ENCODE assay signal across 8 mouse cellular contexts in the genomic region with DNA sequence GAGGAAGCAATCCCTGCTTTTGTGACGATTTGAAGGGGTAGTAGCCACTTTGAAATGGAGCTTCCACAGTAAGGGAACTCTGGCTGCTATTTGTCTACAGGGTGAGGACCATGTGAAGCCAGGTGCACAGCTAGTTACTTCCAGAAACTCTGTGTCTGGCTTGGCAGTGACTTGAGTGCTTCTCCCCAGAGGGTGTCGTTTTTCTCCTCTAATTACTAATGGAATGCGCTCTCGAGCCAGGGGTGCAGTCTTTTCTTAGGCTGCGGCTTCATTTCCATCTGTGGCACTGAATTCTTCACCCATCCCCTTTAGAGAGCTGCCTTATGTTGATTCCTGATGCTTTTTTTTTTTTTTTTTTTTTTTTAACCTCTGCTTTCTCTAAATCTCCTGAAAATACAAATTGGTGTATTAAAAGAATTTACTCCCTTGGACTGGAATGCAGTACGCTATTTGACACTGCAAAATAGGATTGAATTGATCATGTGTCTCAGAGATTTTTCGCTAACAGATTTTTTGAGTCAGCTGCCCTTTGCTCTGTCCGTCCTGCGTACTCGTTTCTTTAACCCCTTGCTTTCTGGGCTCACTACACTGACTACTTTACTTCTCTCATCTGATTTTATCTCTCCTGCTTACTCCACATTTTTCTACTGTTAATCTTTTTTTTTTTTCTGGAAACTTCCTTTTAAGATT. TPM values are rescaled to one million over a fixed set of nuclear protein-coding genes. Genes with fewer than 3 reads are reported as not detected.
A peak's percentile ranks its signal among the peaks of the same experiment; 100 is the strongest.
DNase-seq lines count a peak whose midpoint lies in the region; ATAC-seq and TF ChIP-seq lines count a peak whose summit lies in the region.

No protein-coding gene starts in this region.

- peak; percentile 80 for DNase-seq in kidney, postnatal 0 days (ENCODE audit: low spot score)
- no peak for DNase-seq in kidney, adult 11 months
- peak; percentile 23 for DNase-seq in embryo, embryonic 11.5 days (ENCODE audit: low read depth, low spot score)
- no peak for DNase-seq in frontal cortex, adult 2 months (ENCODE audit: extremely low spot score in 1 of 2, low spot score in 1 of 2)
- no peak for DNase-seq in frontal cortex, postnatal 10 days (ENCODE audit: low spot score in 2 of 2)
- DNase-seq in ovary, postnatal 10 days (ENCODE audit: low spot score) = no peak

- TF ChIP-seq CTCF in kidney, postnatal 0 days (IDR thresholded peaks at IDR 0.05; ENCODE audit: low read depth) = no peak

- H3K9ac ChIP-seq in kidney, postnatal 0 days (ENCODE audit: low read depth, low read length) = no peak overlapping the region
- H3K9ac ChIP-seq in hindbrain, embryonic 12.5 days = no peak overlapping the region
- H3K9ac ChIP-seq in neural tube, embryonic 14.5 days (replicated peaks; ENCODE audit: low read depth, low read length) = no peak overlapping the region

- H3K4me1 ChIP-seq in kidney, postnatal 0 days (replicated peaks; ENCODE audit: insufficient read depth, low read length) = 0 out of 2 replicates have a peak, but pooled peaks cover 3% of the 10 kb centered on the region
- peaks cover 18% of the 10 kb centered on the region for H3K4me1 ChIP-seq in hindbrain, embryonic 12.5 days
- H3K4me1 ChIP-seq in neural tube, embryonic 14.5 days (ENCODE audit: control insufficient read depth, insufficient read depth, low read length) = peaks cover 17% of the 10 kb centered on the region

- WGBS in kidney, postnatal 0 days = 9% methylated on average over 10 of the region's 10 CpGs
- 9% methylated on average over 10 of the region's 10 CpGs for WGBS in hindbrain, embryonic 12.5 days
- WGBS in neural tube, embryonic 14.5 days = 15% methylated on average over 10 of the region's 10 CpGs

- H3K4me2 ChIP-seq in kidney, postnatal 0 days (ENCODE audit: low read length) = peak overlapping the region; percentile 16; the same call in 1 of the 2 replicates
- peak overlapping the region; percentile 21; the same call in 1 of the 2 replicates for H3K4me2 ChIP-seq in hindbrain, embryonic 12.5 days (replicated peaks)
- no peak overlapping the region for H3K4me2 ChIP-seq in neural tube, embryonic 14.5 days (ENCODE audit: low read depth, low read length)

- H3K4me3 ChIP-seq in kidney, postnatal 0 days (replicated peaks; ENCODE audit: low read depth, low read length) = no peak overlapping the region
- no peak overlapping the region for H3K4me3 ChIP-seq in hindbrain, embryonic 12.5 days
- H3K4me3 ChIP-seq in neural tube, embryonic 14.5 days (ENCODE audit: low read depth, low read length) = no peak overlapping the region

- no peaks in the 10 kb centered on the region for H3K36me3 ChIP-seq in kidney, postnatal 0 days (ENCODE audit: insufficient read depth, low read length)
- no peaks in the 10 kb centered on the region for H3K36me3 ChIP-seq in hindbrain, embryonic 12.5 days
- H3K36me3 ChIP-seq in neural tube, embryonic 14.5 days (ENCODE audit: control insufficient read depth, insufficient read depth, low read length) = no peaks in the 10 kb centered on the region

- no peaks in the 10 kb centered on the region for H3K27me3 ChIP-seq in kidney, postnatal 0 days (ENCODE audit: insufficient read depth, low read length)
- no peaks in the 10 kb centered on the region for H3K27me3 ChIP-seq in hindbrain, embryonic 12.5 days
- no peaks in the 10 kb centered on the region for H3K27me3 ChIP-seq in neural tube, embryonic 14.5 days (ENCODE audit: control insufficient read depth, insufficient read depth, low read length)

- no peak overlapping the region for H3K27ac ChIP-seq in kidney, postnatal 0 days
- peak overlapping the region; percentile 62; the same call in 1 of the 2 replicates for H3K27ac ChIP-seq in hindbrain, embryonic 12.5 days
- no peak overlapping the region for H3K27ac ChIP-seq in neural tube, embryonic 14.5 days (ENCODE audit: low read depth, low read length)

- H3K9me3 ChIP-seq in kidney, postnatal 0 days (replicated peaks; ENCODE audit: low read length) = no peaks in the 10 kb centered on the region
- H3K9me3 ChIP-seq in hindbrain, embryonic 12.5 days (replicated peaks) = no peaks in the 10 kb centered on the region
- no peaks in the 10 kb centered on the region for H3K9me3 ChIP-seq in neural tube, embryonic 14.5 days (ENCODE audit: control insufficient read depth, low read length)

- ATAC-seq in kidney, postnatal 0 days (replicated peaks; ENCODE audit: low FRiP score, low read depth) = no peak
- ATAC-seq in hindbrain, embryonic 12.5 days (ENCODE audit: low FRiP score) = no peak
- peak; percentile 36; the same call in 1 of the 2 replicates for ATAC-seq in neural tube, embryonic 14.5 days (ENCODE audit: low read depth)

RNA-seq across cellular contexts. Expression of gene Nfib, which starts 57.0 kb away (rescaled TPM):
- 13.3 and 15.1 TPM in 2 replicates for polyA plus RNA-seq in kidney, postnatal 0 days (2015; fragmentation: Nextera tagmentation; extraction: Ambion mirVana)
- 58.4 and 63.1 TPM in 2 replicates for polyA plus RNA-seq in hindbrain, embryonic 12.5 days (2016; fragmentation: Nextera tagmentation; extraction: Ambion mirVana)
- 111 and 113 TPM in 2 replicates for polyA plus RNA-seq in neural tube, embryonic 14.5 days (2014; fragmentation: Nextera tagmentation; extraction: Ambion mirVana)
- 32.5 and 39.4 TPM in 2 replicates for polyA plus RNA-seq in frontal cortex, adult 2 months (2012; rRNA removed)

Comparison
In these comparisons a context has a peak if more than half of its experiments do, and no peak if none do; other contexts are left out.
1. DNase-seq: peak in kidney, postnatal 0 days (single experiment) and embryo, embryonic 11.5 days (single experiment); none in kidney, adult 11 months (single experiment), frontal cortex, adult 2 months (0 of 2), frontal cortex, postnatal 10 days (0 of 2) and ovary, postnatal 10 days (single experiment).